Mouse (Mus musculus): ENCODE data around the gene Qpctl. TPM values are rescaled to one million over a fixed set of nuclear protein-coding genes. Genes with fewer than 3 reads are reported as not detected.

The Qpctl gene
- total and polyA plus RNA-seq, 3 experiments = 3.1 to 6.5 TPM; not detected in 1

DNA sequence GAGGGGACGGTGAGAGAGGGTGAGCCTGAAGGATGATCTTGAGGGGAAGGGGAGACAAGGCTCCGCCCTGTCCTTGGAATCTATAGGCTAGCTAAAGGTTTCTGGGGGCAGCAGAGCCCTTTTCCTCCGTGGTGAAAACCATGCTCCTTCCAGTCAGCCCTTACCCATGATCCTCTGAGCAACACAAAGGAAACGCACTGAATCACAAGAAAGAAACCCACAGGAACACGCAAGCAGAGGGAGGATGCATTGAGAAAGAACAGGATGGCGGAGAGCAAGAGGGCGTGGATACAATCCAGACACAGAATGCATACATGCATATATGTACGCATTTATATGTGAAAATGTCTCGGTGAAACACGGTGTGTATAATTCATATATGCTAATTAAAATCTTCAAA is 20.4 kb upstream of the Qpctl start:
- H3K27me3 ChIP-seq (ENCODE audit: control insufficient read depth in 1 of 2, insufficient read depth in 2 of 2, low read length in 2 of 2) = no peaks in the 10 kb centered on the region
- no peak overlapping the region for H3K4me3 ChIP-seq (ENCODE audit: control insufficient read depth in 1 of 2, insufficient read depth in 1 of 2, low read depth in 2 of 2, low read length in 2 of 2)

GRCm38 (mm10) chr7:19166990-19167389 is 17.9 kb upstream of the Qpctl start:
- H3K79me2 ChIP-seq (ENCODE audit: control insufficient read depth, insufficient read depth, low read length, poor library complexity) = no peaks in the 10 kb centered on the region
- no peaks in the 10 kb centered on the region for H3K27me3 ChIP-seq (ENCODE audit: control insufficient read depth in 1 of 2, insufficient read depth in 2 of 2, low read length in 2 of 2)
- H3K4me1 ChIP-seq (ENCODE audit: control insufficient read depth in 1 of 2, insufficient read depth in 2 of 2, low read length in 2 of 2) = peaks cover 6 to 28% of the 10 kb centered on the region in 2 experiments; a peak in 3 of 4 replicates
- H3K36me3 ChIP-seq (ENCODE audit: control insufficient read depth in 1 of 2, insufficient read depth in 2 of 2, low read length in 2 of 2) = peaks cover 0 to 9% of the 10 kb centered on the region in 2 experiments; a peak in 2 of 4 replicates
- H3K4me3 ChIP-seq (ENCODE audit: control insufficient read depth in 1 of 2, insufficient read depth in 1 of 2, low read depth in 2 of 2, low read length in 2 of 2) = no peak overlapping the region
- DNase-seq (ENCODE audit: low read depth, low spot score) = peak; percentile 55
- no peak overlapping the region for H3K27ac ChIP-seq (ENCODE audit: control insufficient read depth, low read depth, low read length)
- TF ChIP-seq ZC3H11A (IDR thresholded peaks at IDR 0.05; ENCODE audit: low read depth, low read length) (no peak), SMC3 (IDR thresholded peaks at IDR 0.05; ENCODE audit: low read depth, low read length) (peak; percentile 25; the same call in 1 of the 2 replicates), ELF1 (IDR thresholded peaks at IDR 0.05; ENCODE audit: low read depth, low read length) (no peak), CTCF (IDR thresholded peaks at IDR 0.05 in 2 of 3, conservative IDR thresholded peaks at IDR 0.05 in 1 of 3; ENCODE audit: control insufficient read depth in 1 of 3, insufficient read depth in 1 of 3, low read depth in 2 of 3, low read length in 3 of 3, poor library complexity in 1 of 3, severe bottlenecking in 1 of 3) (peak; percentile 50 to 63 (median 58)), MYB (IDR thresholded peaks at IDR 0.05; ENCODE audit: low read depth, low read length) (no peak), RAD21 (IDR thresholded peaks at IDR 0.05; ENCODE audit: low read depth, low read length) (peak; percentile 19), MAFK (IDR thresholded peaks at IDR 0.05; ENCODE audit: borderline replicate concordance, low read depth, low read length) (no peak)
- H3K9me3 ChIP-seq (replicated peaks; ENCODE audit: insufficient read depth, low read length) = no peaks in the 10 kb centered on the region
- no peak overlapping the region for H3K9ac ChIP-seq (ENCODE audit: control insufficient read depth, low read depth, low read length, poor library complexity, severe bottlenecking)

More for the DNA sequence above, 20.4 kb upstream of the Qpctl start:
- no peak overlapping the region for H3K9ac ChIP-seq (ENCODE audit: control insufficient read depth, low read depth, low read length, poor library complexity, severe bottlenecking)
- H3K9me3 ChIP-seq (replicated peaks; ENCODE audit: insufficient read depth, low read length) = no peaks in the 10 kb centered on the region
- no peak overlapping the region for H3K27ac ChIP-seq (ENCODE audit: control insufficient read depth, low read depth, low read length)
- H3K4me1 ChIP-seq (ENCODE audit: control insufficient read depth in 1 of 2, insufficient read depth in 2 of 2, low read length in 2 of 2) = peaks cover 3 to 25% of the 10 kb centered on the region in 2 experiments; a peak in 3 of 4 replicates
- H3K36me3 ChIP-seq (ENCODE audit: control insufficient read depth in 1 of 2, insufficient read depth in 2 of 2, low read length in 2 of 2) = peaks cover 0 to 7% of the 10 kb centered on the region in 2 experiments; a peak in 2 of 4 replicates
- H3K79me2 ChIP-seq (ENCODE audit: control insufficient read depth, insufficient read depth, low read length, poor library complexity) = no peaks in the 10 kb centered on the region
- no peak for TF ChIP-seq TAL1 (IDR thresholded peaks at IDR 0.05; ENCODE audit: low read length)
- no peak for TF ChIP-seq ZNF384 (IDR thresholded peaks at IDR 0.05; ENCODE audit: low read depth, low read length)
- TF ChIP-seq MAFK (IDR thresholded peaks at IDR 0.05; ENCODE audit: borderline replicate concordance, low read depth, low read length) = no peak
- no peak for TF ChIP-seq POLR2AphosphoS5 (IDR thresholded peaks at IDR 0.05; ENCODE audit: borderline replicate concordance, low read depth, low read length)
- no peak for TF ChIP-seq MAZ (IDR thresholded peaks at IDR 0.05; ENCODE audit: low read depth, low read length)
- no peak for DNase-seq (ENCODE audit: low read depth, low spot score)

- DNase-seq (ENCODE audit: low read depth, low spot score) = peak; percentile 71
- no peak within 1 kb of the TSS; the same call in 1 of the 2 replicates for H3K27ac ChIP-seq (ENCODE audit: control insufficient read depth, low read depth, low read length)
- H3K9me3 ChIP-seq (replicated peaks; ENCODE audit: insufficient read depth, low read length) = no peaks in the 10 kb centered on the region
- H3K27me3 ChIP-seq (ENCODE audit: control insufficient read depth in 1 of 2, insufficient read depth in 2 of 2, low read length in 2 of 2) = no peaks in the 10 kb centered on the region
- peak within 1 kb of the TSS; percentile 4; the same call in 1 of the 2 replicates for H3K9ac ChIP-seq (ENCODE audit: control insufficient read depth, low read depth, low read length, poor library complexity, severe bottlenecking)
- TF ChIP-seq TBP (IDR thresholded peaks at IDR 0.05; ENCODE audit: low read depth, low read length) (no peak), CTCF (IDR thresholded peaks at IDR 0.05 in 2 of 3, conservative IDR thresholded peaks at IDR 0.05 in 1 of 3; ENCODE audit: control insufficient read depth in 1 of 3, insufficient read depth in 1 of 3, low read depth in 2 of 3, low read length in 3 of 3, poor library complexity in 1 of 3, severe bottlenecking in 1 of 3) (0 out of 6 replicates have a peak, but pooled peaks of 1 of the 3 experiments have one; percentile 1), MXI1 (IDR thresholded peaks at IDR 0.05; ENCODE audit: low read depth, low read length) (peak; percentile 68; the same call in 1 of the 2 replicates), MAFK (IDR thresholded peaks at IDR 0.05; ENCODE audit: borderline replicate concordance, low read depth, low read length) (no peak), CHD1 (IDR thresholded peaks at IDR 0.05; ENCODE audit: low read depth, low read length) (0 out of 2 replicates have a peak, but pooled peaks have one; percentile 60), EP300 (IDR thresholded peaks at IDR 0.05; ENCODE audit: low read depth in 1 of 2, low read length in 2 of 2) (0 out of 4 replicates have a peak, but pooled peaks of 1 of the 2 experiments have one; percentile 16), ETS1 (IDR thresholded peaks at IDR 0.05; ENCODE audit: low read depth, low read length) (peak; percentile 6; the same call in 1 of the 2 replicates), RCOR1 (IDR thresholded peaks at IDR 0.05; ENCODE audit: low read depth, low read length) (peak; percentile 8; the same call in 1 of the 2 replicates)
- peaks cover 0 to 7% of the 10 kb centered on the region in 2 experiments; a peak in 2 of 4 replicates for H3K36me3 ChIP-seq (ENCODE audit: control insufficient read depth in 1 of 2, insufficient read depth in 2 of 2, low read length in 2 of 2)
- H3K79me2 ChIP-seq (ENCODE audit: control insufficient read depth, insufficient read depth, low read length, poor library complexity) = no peaks in the 10 kb centered on the region
- H3K4me3 ChIP-seq (ENCODE audit: control insufficient read depth in 1 of 2, insufficient read depth in 1 of 2, low read depth in 2 of 2, low read length in 2 of 2) = peak within 1 kb of the TSS; percentile 24 to 33
- H3K4me1 ChIP-seq (ENCODE audit: control insufficient read depth in 1 of 2, insufficient read depth in 2 of 2, low read length in 2 of 2) = peaks cover 6 to 29% of the 10 kb centered on the region in 2 experiments; a peak in 3 of 4 replicates
Measured at GRCm38 (mm10) chr7:19165656-19166423, 16.7 kb upstream of the Qpctl start, which contains the start of gene Gipr. Gene Gipr (minus strand): TSS chr7:19166127.
